Mouse (Mus musculus) MN1 (cell line): ENCODE data around the gene Kank1.

Experiments
- DNase-seq: peaks from one replicate; pipeline ENCODE4 v3.0.0-alpha.2; 2016; ENCODE audit warnings: low spot score

Kank1 gene

DNA sequence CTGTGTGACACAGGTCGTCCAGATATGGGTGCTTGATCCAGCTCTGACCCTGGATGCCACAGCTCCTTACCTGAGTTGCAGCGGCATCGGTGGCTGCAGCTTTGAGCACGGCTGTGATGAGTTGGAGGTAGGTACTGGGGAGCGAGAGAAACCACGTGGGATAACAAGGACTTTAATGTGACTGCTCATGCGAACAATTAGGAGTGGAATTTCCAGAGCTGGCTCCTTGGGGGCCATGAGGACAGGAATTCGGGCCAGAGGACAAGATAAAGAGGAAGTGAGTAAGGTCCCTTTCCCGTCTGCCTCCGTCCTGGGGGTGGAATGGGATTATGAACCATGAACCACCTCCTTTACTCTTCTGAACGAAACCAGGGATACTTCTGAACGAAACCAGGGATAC is 129.8 kb downstream of the Kank1 start:
- no peak for DNase-seq

- DNase-seq, result no peak
Observed at GRCm38 (mm10) chr19:25370428-25370827, 133.7 kb downstream of the Kank1 start.

- no peak for DNase-seq
Observed at GRCm38 (mm10) chr19:25372794-25373193, 136.0 kb downstream of the Kank1 start.

DNA sequence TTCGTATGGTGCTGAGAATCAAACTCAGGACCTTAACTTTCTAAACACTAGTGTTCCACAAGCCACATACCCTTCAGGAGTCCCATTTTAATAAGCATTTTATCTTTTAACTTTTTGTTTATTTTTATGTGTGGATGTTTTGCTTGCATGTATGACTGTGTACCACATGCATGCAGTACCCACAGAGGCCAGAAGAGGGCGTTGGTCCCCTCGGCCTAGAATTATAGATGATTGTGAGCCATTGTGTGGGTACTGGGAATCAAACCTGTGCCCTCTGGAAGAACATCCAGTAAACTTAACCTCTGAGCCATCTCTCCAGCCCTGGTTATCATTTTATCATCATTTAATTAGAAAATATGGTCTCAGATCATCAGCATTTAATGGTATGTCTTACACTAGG is 136.8 kb downstream of the Kank1 start:
- no peak for DNase-seq

GRCm38 (mm10) chr19:25374191-25374590 is 137.4 kb downstream of the Kank1 start:
- no peak for DNase-seq

DNA sequence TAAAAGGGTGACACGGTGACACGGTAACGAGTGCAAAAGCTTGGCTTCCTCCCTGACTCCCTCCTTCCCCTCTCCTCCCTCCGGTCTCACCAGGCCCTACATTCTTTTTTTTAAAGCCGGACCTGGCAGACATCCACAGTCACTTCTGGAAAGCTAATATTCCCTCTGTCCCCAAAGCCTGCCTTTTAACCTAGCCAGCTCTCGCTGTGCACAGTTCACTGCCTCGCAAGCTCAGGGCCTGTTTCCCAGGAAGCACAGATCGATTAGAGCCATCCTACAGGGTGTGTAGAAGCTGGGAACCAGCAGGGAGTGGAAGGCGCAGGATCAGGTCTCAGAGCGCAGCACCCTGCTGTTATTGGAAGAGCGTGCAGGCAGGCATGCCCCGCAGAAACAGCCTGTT is 138.2 kb downstream of the Kank1 start:
- DNase-seq, result no peak

- no peak for DNase-seq
Observed at GRCm38 (mm10) chr19:25376871-25377270, 140.1 kb downstream of the Kank1 start.

DNA sequence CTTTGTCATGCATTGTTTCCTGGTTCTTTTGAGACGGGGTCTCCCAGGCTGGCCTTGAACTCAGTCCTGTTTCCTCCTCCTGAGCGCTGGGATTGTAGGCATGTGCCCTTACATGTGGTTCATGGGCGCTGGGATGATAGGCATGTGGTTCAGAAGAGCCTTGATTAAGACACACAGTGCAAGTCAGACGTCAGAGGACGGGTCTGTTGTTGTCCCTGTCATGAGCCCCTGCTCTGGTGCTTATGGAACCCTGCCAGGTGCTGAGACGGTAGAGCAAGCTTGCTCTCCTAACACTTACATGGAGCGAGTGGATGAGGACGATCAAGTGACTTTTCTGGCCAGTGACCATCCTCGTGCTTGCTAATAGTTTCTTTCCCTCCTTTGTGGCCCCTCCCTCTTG is 143.9 kb downstream of the Kank1 start:
- no peak for DNase-seq

DNA sequence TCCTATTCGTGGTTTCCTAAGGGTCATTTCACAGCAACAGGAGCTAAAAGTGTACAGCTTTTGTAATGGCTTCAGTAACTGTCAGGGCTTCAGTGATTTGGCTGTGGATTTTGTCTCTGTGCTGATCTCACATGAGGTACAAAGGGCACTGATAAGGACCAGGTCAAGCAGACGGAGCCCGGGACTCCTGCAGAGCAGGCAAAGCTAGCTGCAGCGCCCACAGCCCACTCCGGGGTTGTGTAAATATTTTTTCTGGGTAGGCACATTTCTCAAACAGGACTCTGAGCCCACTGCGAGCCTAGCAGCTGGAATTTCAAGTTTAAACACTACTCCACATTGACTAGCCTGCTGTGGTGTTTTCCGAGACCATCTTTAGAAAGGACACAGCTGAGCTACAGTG is 145.2 kb downstream of the Kank1 start:
- no peak for DNase-seq

DNA sequence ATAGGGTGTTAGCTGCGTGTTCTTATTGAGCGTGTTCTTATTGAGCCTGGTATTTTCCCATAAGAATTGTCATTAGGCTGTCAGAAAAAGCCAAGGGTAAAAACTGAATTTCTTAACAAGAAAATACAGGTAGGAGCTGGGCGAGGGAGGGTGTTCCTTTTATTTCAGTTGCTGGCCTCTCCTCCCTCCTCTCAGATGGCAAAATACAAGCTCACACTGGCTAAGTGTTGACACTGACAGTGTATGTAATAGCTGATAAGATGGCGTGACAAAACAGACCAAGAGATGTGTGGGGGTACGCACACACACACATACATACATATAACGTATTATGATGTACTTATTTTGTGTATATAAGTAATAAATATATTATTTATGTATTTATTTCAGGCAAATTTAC is 145.7 kb downstream of the Kank1 start:
- no peak for DNase-seq

DNA sequence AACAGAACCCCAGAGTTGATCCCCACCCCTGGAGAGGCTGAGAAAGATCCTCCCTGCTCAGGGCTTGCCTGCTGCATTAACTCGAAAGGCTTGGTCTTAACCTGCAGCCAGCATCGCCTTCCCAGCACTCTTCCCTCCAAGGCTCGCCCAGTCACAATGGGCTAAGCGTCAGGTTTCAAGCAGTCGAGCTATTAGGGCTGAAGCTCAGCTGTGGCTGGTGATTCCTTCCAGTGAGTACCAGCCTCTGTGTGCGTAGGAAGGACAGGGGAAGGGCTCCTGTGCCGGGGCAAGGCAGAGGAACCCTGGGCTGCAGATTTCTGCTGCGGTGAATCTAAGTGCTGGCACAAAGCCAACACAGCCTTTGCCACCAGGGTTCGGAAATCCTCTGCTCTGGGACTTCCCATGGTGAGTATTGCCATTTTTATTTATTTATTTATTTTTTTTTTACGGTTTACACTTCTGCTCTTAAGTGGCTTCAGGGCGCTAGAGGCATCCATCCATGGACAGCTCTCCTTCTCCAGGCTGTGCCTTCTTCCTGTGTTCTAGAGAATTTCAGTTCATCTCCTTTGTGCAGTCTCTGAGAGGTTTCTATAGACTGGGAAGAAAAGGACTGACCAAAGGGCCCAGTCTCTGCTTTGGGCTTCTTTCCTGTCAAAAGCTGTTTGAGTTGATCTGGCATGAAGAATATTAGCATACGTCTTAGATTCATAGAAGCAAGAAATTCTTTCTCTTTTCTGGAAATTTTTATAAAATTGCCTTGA is 146.8 kb downstream of the Kank1 start:
- no peak for DNase-seq

DNA sequence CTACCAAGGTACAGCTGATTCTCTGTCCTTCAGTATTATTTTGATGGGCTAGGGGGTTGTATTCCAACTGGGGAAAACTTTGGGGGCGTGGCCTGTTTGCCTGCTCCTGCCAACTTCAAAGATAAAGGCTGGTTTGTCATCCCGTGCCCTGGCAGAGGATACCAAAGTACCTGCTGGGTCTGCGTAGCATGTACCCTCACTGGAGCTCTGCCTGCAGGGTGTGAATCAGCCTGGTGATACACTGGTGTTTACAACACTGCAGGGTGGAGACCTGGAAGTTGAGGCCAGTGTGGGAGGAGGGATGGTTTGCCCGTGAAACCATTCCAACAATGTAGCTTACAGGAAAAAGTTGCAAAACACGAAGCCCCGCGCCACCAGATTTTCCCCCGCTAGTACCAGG is 149.2 kb downstream of the Kank1 start:
- no peak for DNase-seq

DNA sequence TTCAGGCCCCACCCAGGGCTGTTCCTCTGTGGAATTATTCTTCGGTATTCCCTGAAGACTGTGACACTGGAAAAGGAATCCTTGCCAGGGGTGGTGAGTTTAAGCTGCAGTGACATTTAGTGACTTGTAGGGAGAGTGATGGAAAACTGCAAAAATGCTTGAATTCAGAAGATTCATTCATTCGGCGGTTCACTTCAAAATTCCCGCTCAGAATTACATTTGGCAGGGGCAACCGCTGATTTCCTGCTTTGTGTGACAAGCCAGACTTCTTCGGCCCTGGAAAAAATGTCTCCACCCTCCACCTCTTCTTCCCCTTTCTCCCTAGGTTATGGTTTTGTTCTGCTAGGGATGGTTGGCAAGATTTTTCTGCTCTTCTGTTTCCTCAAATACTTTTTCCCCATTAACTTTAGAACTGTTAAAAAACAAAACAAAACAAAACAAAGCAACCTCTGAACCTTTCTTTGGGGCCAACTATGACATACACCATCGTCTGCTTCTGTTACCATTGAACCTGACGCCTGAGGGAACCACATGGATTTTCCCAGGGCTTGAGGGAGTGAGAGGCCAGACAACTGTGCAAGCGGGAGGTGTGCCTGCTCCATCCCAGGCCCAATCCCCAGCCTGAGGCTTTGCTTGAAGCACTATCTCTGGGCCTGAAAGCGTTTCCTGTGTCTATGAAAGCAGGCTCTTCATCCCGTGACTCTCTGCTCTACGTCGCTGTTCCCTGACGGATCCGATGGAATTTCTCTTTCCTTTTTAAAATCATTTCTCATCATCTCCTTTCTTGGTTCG is 150.1 kb downstream of the Kank1 start:
- no peak for DNase-seq

DNA sequence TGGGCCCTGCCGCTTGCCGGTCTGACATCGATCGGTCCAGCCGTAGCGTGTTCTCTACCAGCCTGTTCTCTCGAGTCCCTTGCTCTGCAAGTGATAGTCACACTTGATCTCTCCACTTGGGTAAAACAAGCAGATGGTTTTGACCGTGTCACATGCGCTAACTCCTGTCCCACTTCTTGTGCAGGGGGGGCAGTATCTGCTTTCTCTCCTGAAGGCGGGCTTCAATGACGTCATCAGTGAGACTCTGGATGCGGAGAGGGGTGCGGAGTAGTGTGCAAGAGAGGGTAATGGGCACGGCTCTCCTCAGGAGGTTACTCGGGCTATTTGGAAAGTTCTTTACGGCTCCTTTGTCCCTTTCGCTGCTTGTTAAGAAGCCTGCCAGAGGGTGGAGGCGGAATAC is 151.1 kb downstream of the Kank1 start:
- no peak for DNase-seq

DNA sequence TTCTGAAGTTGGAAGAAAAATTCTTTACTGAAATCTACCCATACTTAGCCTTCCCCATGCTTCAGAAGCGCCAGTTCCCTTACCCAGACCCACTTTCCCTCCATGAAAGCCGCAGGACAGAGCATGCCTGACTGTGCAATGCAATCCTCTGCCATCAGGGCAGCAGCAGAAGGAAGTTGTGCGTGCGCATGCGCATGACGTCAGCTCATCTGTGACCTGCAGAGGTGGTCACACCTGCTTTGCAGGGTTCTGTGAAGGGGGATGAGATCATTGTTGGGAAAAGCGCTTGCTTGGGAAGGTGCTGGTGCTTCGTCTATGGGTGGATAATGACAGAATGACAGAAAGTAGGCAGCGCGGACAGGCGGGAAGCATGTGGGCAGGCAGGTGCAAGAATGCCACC is 155.4 kb downstream of the Kank1 start:
- DNase-seq, result no peak

- no peak for DNase-seq
Observed at GRCm38 (mm10) chr19:25395035-25395434, 158.3 kb downstream of the Kank1 start.

DNA sequence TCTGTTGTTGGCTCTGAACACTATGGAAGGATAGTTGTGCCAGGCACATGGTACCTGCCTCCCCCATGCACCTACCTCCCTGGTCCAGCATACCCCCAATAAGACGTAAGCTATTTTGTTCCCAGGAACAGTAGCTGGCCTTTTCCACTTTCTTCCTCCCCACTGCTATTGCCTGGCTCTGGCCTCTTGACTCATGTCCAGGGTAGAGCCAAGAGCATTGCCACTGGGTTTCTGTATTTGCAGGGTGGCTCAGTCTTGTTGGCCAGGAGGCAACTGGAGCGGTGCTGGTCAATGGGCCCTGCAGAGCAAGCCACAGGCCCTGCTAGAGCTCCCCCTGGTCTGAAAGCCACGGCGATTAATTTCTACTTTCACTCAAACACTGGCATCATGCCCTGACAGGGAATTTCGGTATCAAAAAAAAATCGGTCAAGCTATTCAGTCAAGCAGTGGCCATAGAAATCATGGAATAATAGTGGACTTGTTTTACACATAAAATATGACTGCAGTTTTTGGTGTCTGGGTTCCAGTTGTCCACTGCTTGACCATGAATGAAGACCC is 160.0 kb downstream of the Kank1 start:
- no peak for DNase-seq

GRCm38 (mm10) chr19:25399511-25400211 is 162.9 kb downstream of the Kank1 start:
- no peak for DNase-seq

DNA sequence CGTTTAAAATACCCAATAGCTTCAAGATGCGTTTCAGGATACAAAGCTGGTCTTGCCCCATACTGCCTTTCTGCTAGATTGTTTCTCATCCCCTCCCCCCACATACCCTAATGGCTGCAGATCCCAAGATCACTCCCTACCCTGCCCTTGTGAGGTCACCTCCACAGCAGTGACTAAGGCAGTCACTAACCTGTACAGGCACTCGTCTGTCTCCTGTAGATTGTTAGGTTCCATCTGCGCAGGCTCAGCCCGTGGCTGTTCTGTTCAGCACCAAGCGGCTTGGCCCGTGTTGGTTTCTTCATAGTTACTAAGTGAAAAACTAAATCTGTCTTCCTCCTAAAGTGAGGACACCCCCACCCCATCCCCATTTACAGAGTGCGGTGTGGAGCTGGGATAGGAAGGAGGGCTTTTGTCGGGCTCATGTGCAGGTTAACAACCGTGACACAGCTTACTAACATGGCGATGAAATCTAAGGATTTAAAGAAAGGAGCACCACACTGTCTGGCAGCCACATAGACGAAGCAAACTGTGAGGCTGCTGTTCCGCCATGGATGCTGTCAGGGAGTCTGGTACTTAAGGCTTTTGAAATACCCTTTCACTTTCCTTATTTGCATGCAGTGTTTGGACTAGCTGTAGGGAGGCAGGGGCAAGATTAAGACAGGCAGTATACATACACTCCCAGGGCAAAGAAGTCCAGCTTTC is 163.6 kb downstream of the Kank1 start:
- no peak for DNase-seq

GRCm38 (mm10) chr19:25401521-25401920 is 164.7 kb downstream of the Kank1 start:
- DNase-seq, result no peak

DNA sequence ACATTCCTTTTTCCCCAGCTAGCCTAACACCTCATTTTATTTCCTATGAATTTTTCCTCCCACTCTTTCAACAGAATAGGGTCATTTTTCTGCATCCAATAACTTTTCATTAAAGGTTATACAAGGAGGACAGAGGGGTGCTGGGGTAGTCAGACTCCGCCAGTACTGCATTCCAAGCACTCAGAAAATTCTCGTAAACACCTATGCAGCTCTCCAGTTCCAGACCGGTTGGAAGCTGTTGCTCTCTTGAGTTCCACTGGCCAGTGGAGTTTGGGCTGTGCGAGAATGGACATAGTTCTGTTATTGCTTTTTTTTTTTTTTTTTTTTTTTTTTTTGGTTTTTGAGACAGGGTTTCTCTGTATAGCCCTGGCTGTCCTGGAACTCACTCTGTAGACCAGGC is 167.4 kb downstream of the Kank1 start:
- DNase-seq, result no peak

DNA sequence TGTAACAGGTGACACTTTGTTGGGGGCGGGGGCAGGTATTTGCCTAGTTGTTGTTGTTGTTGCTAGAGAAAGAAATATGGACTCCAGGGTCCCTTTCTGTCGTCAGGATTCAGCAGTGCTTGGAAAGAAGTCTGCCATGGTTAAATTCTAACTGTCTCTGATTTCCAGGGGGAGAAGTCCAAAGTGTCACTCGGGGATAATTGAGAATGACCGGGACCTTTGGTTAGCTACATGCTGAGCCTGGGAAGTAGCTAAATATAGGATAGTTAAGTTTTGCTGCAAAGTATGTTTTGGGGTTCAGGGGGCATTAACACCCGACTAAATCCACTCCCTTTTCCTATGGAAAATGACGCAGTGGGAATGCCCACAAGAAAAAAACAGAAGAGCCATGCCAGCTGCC is 169.2 kb downstream of the Kank1 start:
- no peak for DNase-seq
